Comparison of ENCODE assay signal across 8 mouse cellular contexts in the genomic region with DNA sequence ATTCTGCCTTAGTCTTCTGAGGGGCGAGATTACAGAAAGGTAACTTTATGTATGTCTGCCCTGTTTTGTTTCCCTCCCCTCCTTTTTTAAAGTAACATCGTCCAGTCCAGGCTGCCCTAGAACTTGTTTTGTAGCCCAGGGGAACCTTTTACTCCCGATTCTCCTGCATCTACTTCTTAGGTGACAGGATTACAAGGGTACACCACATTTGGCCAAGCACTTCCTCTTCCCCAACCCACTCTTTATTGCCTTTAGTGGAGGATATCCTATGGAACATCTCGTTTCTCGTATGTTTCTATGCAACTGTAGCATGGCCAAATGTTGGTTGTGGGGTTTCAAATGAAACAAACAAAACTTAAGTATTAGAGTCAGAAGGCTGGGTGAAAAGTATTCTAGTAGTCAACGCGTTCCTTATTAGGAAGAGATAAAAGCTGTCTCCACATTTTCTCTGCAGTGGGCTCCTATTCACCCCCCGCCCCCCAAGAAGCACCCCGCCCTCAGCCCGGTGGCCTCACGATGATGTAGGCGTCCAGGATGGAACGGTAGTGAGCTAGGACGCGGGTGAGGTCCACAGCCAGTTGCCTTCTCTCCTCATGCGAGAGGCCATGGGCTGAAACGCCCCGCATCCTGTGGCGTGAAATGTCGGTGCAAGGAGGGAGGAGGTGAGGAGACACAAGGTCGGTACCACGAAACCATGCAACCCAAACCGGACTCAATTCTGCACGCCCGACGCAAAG. TPM values are rescaled to one million over a fixed set of nuclear protein-coding genes. Genes with fewer than 3 reads are reported as not detected.
DNase-seq lines count a peak whose midpoint lies in the region; ATAC-seq and TF ChIP-seq lines count a peak whose summit lies in the region.
"Had no signal": no experiment of that assay in that cellular context is flagged by ENCODE, and none has a peak within 500 bp of the region (broad histone marks: within the 10 kb centered on the region; RNA-seq: fewer than 3 reads in every experiment).

No protein-coding gene starts in this region.

- peak overlapping the region; percentile 87 for H3K9ac ChIP-seq in liver, embryonic 12.5 days

- peaks cover 2% of the 10 kb centered on the region for H3K4me1 ChIP-seq in testis, adult 2 months (ENCODE audit: control insufficient read depth, insufficient read depth, low read length)
- peaks cover 36% of the 10 kb centered on the region for H3K4me1 ChIP-seq in forebrain, embryonic 10.5 days
- H3K4me1 ChIP-seq in liver, embryonic 12.5 days = peaks cover 48% of the 10 kb centered on the region

- H3K27ac ChIP-seq in testis, adult 2 months (ENCODE audit: control insufficient read depth, insufficient read depth, low read depth, low read length) = peak overlapping the region; percentile 84
- peak overlapping the region; percentile 94 for H3K27ac ChIP-seq in forebrain, embryonic 10.5 days
- H3K27ac ChIP-seq in liver, embryonic 12.5 days = peak overlapping the region; percentile 93

- H3K4me2 ChIP-seq in liver, embryonic 12.5 days = peak overlapping the region; percentile 91

- H3K27me3 ChIP-seq in testis, adult 2 months (ENCODE audit: control insufficient read depth, insufficient read depth, low read length) = no peaks in the 10 kb centered on the region
- H3K27me3 ChIP-seq in forebrain, embryonic 10.5 days (ENCODE audit: poor library complexity, severe bottlenecking) = no peaks in the 10 kb centered on the region
- H3K27me3 ChIP-seq in liver, embryonic 12.5 days (replicated peaks) = no peaks in the 10 kb centered on the region

- no peaks in the 10 kb centered on the region for H3K9me3 ChIP-seq in forebrain, embryonic 10.5 days
- no peaks in the 10 kb centered on the region for H3K9me3 ChIP-seq in liver, embryonic 12.5 days (replicated peaks)

- H3K36me3 ChIP-seq in testis, adult 2 months (ENCODE audit: control insufficient read depth, insufficient read depth, low read length) = peaks cover 1% of the 10 kb centered on the region
- peaks cover 68% of the 10 kb centered on the region for H3K36me3 ChIP-seq in forebrain, embryonic 10.5 days (replicated peaks)
- H3K36me3 ChIP-seq in liver, embryonic 12.5 days = peaks cover 67% of the 10 kb centered on the region

- peak overlapping the region; percentile 97 for H3K4me3 ChIP-seq in testis, adult 2 months (ENCODE audit: control insufficient read depth, low read depth, low read length)
- H3K4me3 ChIP-seq in forebrain, embryonic 10.5 days = peak overlapping the region; percentile 77
- peak overlapping the region; percentile 85 for H3K4me3 ChIP-seq in liver, embryonic 12.5 days

- no peak for DNase-seq in testis, postnatal 14 days (ENCODE audit: low spot score)
- DNase-seq in forebrain, embryonic 10.5 days (ENCODE audit: extremely low spot score, low spot score) = no peak
- no peak for DNase-seq in right cerebral cortex, adult 18-20 months
- no peak for DNase-seq in adrenal gland, postnatal 36 days
- no peak for DNase-seq in cerebellum, postnatal 4 days (ENCODE audit: low spot score in 2 of 2)

- no peak for TF ChIP-seq POLR2A in testis, adult 2 months (IDR thresholded peaks at IDR 0.05; ENCODE audit: control insufficient read depth, low read depth, low read length)

- no peak for TF ChIP-seq CTCF in testis, adult 2 months (IDR thresholded peaks at IDR 0.05; ENCODE audit: control insufficient read depth, insufficient read depth, insufficient replicate concordance, low read depth, low read length)

- peak; percentile 62 for ATAC-seq in liver, embryonic 12.5 days

- WGBS in forebrain, embryonic 10.5 days = 9% methylated on average over 26 of the region's 26 CpGs
- WGBS in liver, embryonic 12.5 days (ENCODE audit: insufficient replicate concordance) = 3% methylated on average over 26 of the region's 26 CpGs

RNA-seq across cellular contexts. Expression of a gene that starts 0.6 kb away (rescaled TPM):
- polyA plus RNA-seq in testis, adult 2 months (2012; rRNA removed) = 59.9 and 60.6 TPM in 2 replicates
- 87.7 and 88.3 TPM in 2 replicates for polyA plus RNA-seq in forebrain, embryonic 10.5 days (2016; fragmentation: Nextera tagmentation; extraction: Ambion mirVana)
- polyA plus RNA-seq in liver, embryonic 12.5 days (2016; fragmentation: Nextera tagmentation; extraction: Ambion mirVana) = 51.9 and 52.2 TPM in 2 replicates
- total RNA-seq in adrenal gland, postnatal 36 days (2021) = 10 to 100 TPM; 20.7 to 22.0 TPM

RNA-seq across cellular contexts. Expression of a gene that starts 1.0 kb away (rescaled TPM):
- 22.2 and 24.4 TPM in 2 replicates for polyA plus RNA-seq in testis, adult 2 months (2012; rRNA removed)
- polyA plus RNA-seq in forebrain, embryonic 10.5 days (2016; fragmentation: Nextera tagmentation; extraction: Ambion mirVana) = 19.1 and 22.8 TPM in 2 replicates
- 11.1 and 11.4 TPM in 2 replicates for polyA plus RNA-seq in liver, embryonic 12.5 days (2016; fragmentation: Nextera tagmentation; extraction: Ambion mirVana)
- 10 to 100 TPM; 14.3 to 16.1 TPM for total RNA-seq in adrenal gland, postnatal 36 days (2021)

RNA-seq across cellular contexts. Expression of a gene that starts 10.2 kb away (rescaled TPM):
- 79.1 and 96.3 TPM in 2 replicates for polyA plus RNA-seq in testis, adult 2 months (2012; rRNA removed)
- 71.4 and 74.8 TPM in 2 replicates for polyA plus RNA-seq in forebrain, embryonic 10.5 days (2016; fragmentation: Nextera tagmentation; extraction: Ambion mirVana)
- 57.0 and 57.3 TPM in 2 replicates for polyA plus RNA-seq in liver, embryonic 12.5 days (2016; fragmentation: Nextera tagmentation; extraction: Ambion mirVana)
- total RNA-seq in adrenal gland, postnatal 36 days (2021) = 100 to 1,000 TPM; 116 to 130 TPM

RNA-seq across cellular contexts. Expression of a gene that starts 19.0 kb away (rescaled TPM):
- polyA plus RNA-seq in testis, adult 2 months (2012; rRNA removed) = 0.26 and 2.0 TPM in 2 replicates
- 834 and 866 TPM in 2 replicates for polyA plus RNA-seq in forebrain, embryonic 10.5 days (2016; fragmentation: Nextera tagmentation; extraction: Ambion mirVana)
- polyA plus RNA-seq in liver, embryonic 12.5 days (2016; fragmentation: Nextera tagmentation; extraction: Ambion mirVana) = 3.9 and 6.5 TPM in 2 replicates
- total RNA-seq in adrenal gland, postnatal 36 days (2021) = under 1 TPM in 1 of 2 experiments, not detected in 1; 0.33 TPM
- total RNA-seq: hematopoietic stem cell, adult 5-6 weeks had no signal

RNA-seq across cellular contexts. Expression of a gene that starts 23.4 kb away (rescaled TPM):
- 167 and 171 TPM in 2 replicates for polyA plus RNA-seq in testis, adult 2 months (2012; rRNA removed)
- polyA plus RNA-seq in forebrain, embryonic 10.5 days (2016; fragmentation: Nextera tagmentation; extraction: Ambion mirVana) = 199 and 219 TPM in 2 replicates
- 393 and 400 TPM in 2 replicates for polyA plus RNA-seq in liver, embryonic 12.5 days (2016; fragmentation: Nextera tagmentation; extraction: Ambion mirVana)
- 100 to 1,000 TPM; 187 TPM for total RNA-seq in adrenal gland, postnatal 36 days (2021)
